7 mouse cellular contexts compared by ENCODE assay signal in the genomic region with DNA sequence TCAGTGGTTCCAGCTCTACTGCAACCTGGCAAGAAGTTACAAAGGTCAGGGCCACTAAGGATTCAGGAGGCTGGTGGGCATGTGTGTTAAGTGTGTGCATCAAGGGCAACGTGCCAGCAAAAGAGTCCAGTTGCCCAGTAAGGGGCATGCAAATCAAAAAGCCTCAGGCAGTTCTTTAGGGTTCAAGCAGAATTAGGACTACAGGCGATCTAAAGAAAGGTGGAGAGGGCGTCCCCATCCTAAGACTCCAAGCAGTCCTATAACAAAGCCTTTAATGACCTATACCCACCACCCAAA. TPM values are rescaled to one million over a fixed set of nuclear protein-coding genes. Genes with fewer than 3 reads are reported as not detected.
DNase-seq lines count a peak whose midpoint lies in the region; ATAC-seq and TF ChIP-seq lines count a peak whose summit lies in the region.

No protein-coding gene starts in this region.

- TF ChIP-seq CTCF in CH12.LX (conservative IDR thresholded peaks at IDR 0.05 in 1 of 2, IDR thresholded peaks at IDR 0.05 in 1 of 2; ENCODE audit: low read depth in 2 of 2, low read length in 2 of 2): no peak
- TF ChIP-seq CTCF in forebrain, postnatal 0 days (IDR thresholded peaks at IDR 0.05; ENCODE audit: low read depth): no peak

- dilution Hi-C loops in CH12.LX (cut with MboI; ENCODE audit: extremely low pct_ligation_motif_present, extremely low pct_unique_long_range_greater_than_20kb, low sequenced_read_pairs): no loop called here

- H3K36me3 ChIP-seq in CH12.LX (replicated peaks in 1 of 2; ENCODE audit: control insufficient read depth in 1 of 2, insufficient read depth in 1 of 2, low read length in 1 of 2) (peaks cover 34 to 72% of the 10 kb centered on the region in 2 experiments), ES-E14 (ENCODE audit: control insufficient read depth, insufficient read depth, low read length, poor library complexity, severe bottlenecking) (peaks cover 38% of the 10 kb centered on the region)
- H3K36me3 ChIP-seq in forebrain, postnatal 0 days (ENCODE audit: insufficient read depth): peaks cover 43% of the 10 kb centered on the region
- H3K36me3 ChIP-seq in limb, embryonic 10.5 days: peaks cover 66% of the 10 kb centered on the region
- peaks cover 42% of the 10 kb centered on the region for H3K36me3 ChIP-seq in stomach, embryonic 15.5 days

- peaks cover 44% of the 10 kb centered on the region for H3K79me2 ChIP-seq in CH12.LX (replicated peaks; ENCODE audit: control insufficient read depth, extremely low read depth, insufficient read depth, poor library complexity, severe bottlenecking)

- DNase-seq in CH12.LX (ENCODE audit: extremely low read depth) (no peak), ES-E14 (ENCODE audit: low read depth, low spot score) (no peak)
- DNase-seq in forebrain, postnatal 0 days: no peak
- no peak for DNase-seq in limb, embryonic 10.5 days (ENCODE audit: low spot score)
- no peak for DNase-seq in layer of hippocampus, postnatal 36 days

- ATAC-seq in forebrain, postnatal 0 days: no peak
- no peak for ATAC-seq in stomach, embryonic 15.5 days (ENCODE audit: insufficient read depth, low FRiP score, low read depth)
- no peak for ATAC-seq in megakaryocyte-erythroid progenitor cell, adult 5-6 weeks (replicated peaks; ENCODE audit: low FRiP score, low TSS enrichment, poor library complexity, severe bottlenecking)

- peak overlapping the region; percentile 81 for H3K4me2 ChIP-seq in CH12.LX (ENCODE audit: insufficient read depth, low read depth, poor library complexity, severe bottlenecking)
- peak overlapping the region; percentile 88 for H3K4me2 ChIP-seq in forebrain, postnatal 0 days (ENCODE audit: low read depth)
- peak overlapping the region; percentile 71 for H3K4me2 ChIP-seq in stomach, embryonic 15.5 days

- no peak for TF ChIP-seq EP300 in CH12.LX (IDR thresholded peaks at IDR 0.05; ENCODE audit: low read length)

- TF ChIP-seq RAD21 in CH12.LX (IDR thresholded peaks at IDR 0.05; ENCODE audit: low read depth, low read length): no peak

- H3K27ac ChIP-seq in CH12.LX (ENCODE audit: insufficient read depth, low read depth) (peak overlapping the region; percentile 58; the same call in 1 of the 2 replicates), ES-E14 (ENCODE audit: insufficient read depth, low read depth, low read length, poor library complexity, severe bottlenecking) (peak overlapping the region; percentile 56)
- peak overlapping the region; percentile 94 for H3K27ac ChIP-seq in forebrain, postnatal 0 days (ENCODE audit: low read depth, low read length)
- peak overlapping the region; percentile 95 for H3K27ac ChIP-seq in limb, embryonic 10.5 days
- H3K27ac ChIP-seq in stomach, embryonic 15.5 days: peak overlapping the region; percentile 90

- 16% methylated on average over 3 of the region's 3 CpGs for WGBS in forebrain, postnatal 0 days
- 30% methylated on average over 3 of the region's 3 CpGs for WGBS in limb, embryonic 10.5 days
- WGBS in stomach, embryonic 15.5 days: 24% methylated on average over 3 of the region's 3 CpGs

- TF ChIP-seq POLR2A in CH12.LX (IDR thresholded peaks at IDR 0.05; ENCODE audit: low read depth, low read length): no peak

- in situ Hi-C loops in CH12.LX (cut with MboI; ENCODE audit: low pct_ligation_motif_present, low pct_unique_long_range_greater_than_20kb, low sequenced_read_pairs) (no loop called here), ES-E14 (cut with MboI; ENCODE audit: low sequenced_read_pairs in 2 of 2, unreplicated experiment in 2 of 2) (no loop called here)

- H3K9me3 ChIP-seq in CH12.LX (replicated peaks; ENCODE audit: low read length) (no peaks in the 10 kb centered on the region), ES-E14 (ENCODE audit: control insufficient read depth, insufficient read depth, low read depth, low read length) (no peaks in the 10 kb centered on the region)
- H3K9me3 ChIP-seq in forebrain, postnatal 0 days (ENCODE audit: low read length): no peaks in the 10 kb centered on the region
- H3K9me3 ChIP-seq in limb, embryonic 10.5 days (replicated peaks): no peaks in the 10 kb centered on the region
- H3K9me3 ChIP-seq in stomach, embryonic 15.5 days: no peaks in the 10 kb centered on the region

- H3K4me1 ChIP-seq in CH12.LX (ENCODE audit: control insufficient read depth in 1 of 2, insufficient read depth in 2 of 2) (peaks cover 25 to 43% of the 10 kb centered on the region in 2 experiments), ES-E14 (ENCODE audit: control insufficient read depth in 2 of 2, insufficient read depth in 2 of 2, low read length in 2 of 2, poor library complexity in 1 of 2) (peaks cover 0 to 10% of the 10 kb centered on the region in 2 experiments; a peak in 2 of 4 replicates)
- peaks cover 18% of the 10 kb centered on the region for H3K4me1 ChIP-seq in forebrain, postnatal 0 days (ENCODE audit: insufficient read depth)
- peaks cover 45% of the 10 kb centered on the region for H3K4me1 ChIP-seq in limb, embryonic 10.5 days
- H3K4me1 ChIP-seq in stomach, embryonic 15.5 days: peaks cover 37% of the 10 kb centered on the region

- H3K4me3 ChIP-seq in CH12.LX (replicated peaks in 1 of 3; ENCODE audit: low read depth in 2 of 3, low read length in 2 of 3, poor library complexity in 1 of 3): peak overlapping the region; percentile 66 to 99 (median 80)
- H3K4me3 ChIP-seq in ES-E14 (ENCODE audit: insufficient read depth in 1 of 2, low read depth in 1 of 2, low read length in 2 of 2, poor library complexity in 1 of 2, severe bottlenecking in 1 of 2): peak overlapping the region; percentile 63 to 81
- peak overlapping the region; percentile 69 for H3K4me3 ChIP-seq in forebrain, postnatal 0 days (ENCODE audit: low read depth, low read length)
- H3K4me3 ChIP-seq in limb, embryonic 10.5 days: peak overlapping the region; percentile 80
- H3K4me3 ChIP-seq in stomach, embryonic 15.5 days (replicated peaks): peak overlapping the region; percentile 71

- peak overlapping the region; percentile 93 for H3K9ac ChIP-seq in CH12.LX (ENCODE audit: insufficient read depth, low read depth)
- peak overlapping the region; percentile 95 for H3K9ac ChIP-seq in ES-E14 (ENCODE audit: insufficient read depth, low read depth, low read length, poor library complexity, severe bottlenecking)
- peak overlapping the region; percentile 92 for H3K9ac ChIP-seq in forebrain, postnatal 0 days
- peak overlapping the region; percentile 88 for H3K9ac ChIP-seq in stomach, embryonic 15.5 days

- H3K27me3 ChIP-seq in CH12.LX (replicated peaks): no peaks in the 10 kb centered on the region
- H3K27me3 ChIP-seq in forebrain, postnatal 0 days (ENCODE audit: insufficient read depth, low read length): no peaks in the 10 kb centered on the region
- no peaks in the 10 kb centered on the region for H3K27me3 ChIP-seq in limb, embryonic 10.5 days (ENCODE audit: low read depth, poor library complexity, severe bottlenecking)
- H3K27me3 ChIP-seq in stomach, embryonic 15.5 days (replicated peaks): no peaks in the 10 kb centered on the region

RNA-seq across cellular contexts. Expression of a gene that starts 0.8 kb away (rescaled TPM):
- total RNA-seq in CH12.LX (2012; rRNA removed) (23.5 and 24.0 TPM in 2 replicates), CH12.LX (2014; rRNA removed) (24.1 and 25.5 TPM in 2 replicates), ES-E14 (2012; rRNA removed) (113 and 157 TPM in 2 replicates)
- 28.0 and 31.7 TPM in 2 replicates for polyA plus RNA-seq in CH12.LX (2012; ENCODE audit: insufficient read length, low read depth)
- 63.2 and 76.4 TPM in 2 replicates for total RNA-seq in forebrain, postnatal 0 days (2014; rRNA removed)
- 102 and 109 TPM in 2 replicates for polyA plus RNA-seq in forebrain, postnatal 0 days (2015; fragmentation: Nextera tagmentation; extraction: Ambion mirVana)
- polyA plus RNA-seq in limb, embryonic 10.5 days (2016; fragmentation: Nextera tagmentation; extraction: Ambion mirVana): 85.0 and 104 TPM in 2 replicates
- 97.2 and 108 TPM in 2 replicates for polyA plus RNA-seq in stomach, embryonic 15.5 days (2015; fragmentation: Nextera tagmentation; extraction: Ambion mirVana)
- total RNA-seq in megakaryocyte-erythroid progenitor cell, adult 5-6 weeks (2014; fragmentation: Nextera tagmentation): 92.8 and 95.5 TPM in 2 replicates
- total RNA-seq in megakaryocyte-erythroid progenitor cell, adult 5-6 weeks (2017): 42.3 and 53.4 TPM in 2 replicates
- 10 to 100 TPM; 85.6 to 88.0 TPM for total RNA-seq in layer of hippocampus, postnatal 36 days (2021)

RNA-seq across cellular contexts. Expression of a gene that starts 1.1 kb away (rescaled TPM):
- 96.9 and 99.0 TPM in 2 replicates for total RNA-seq in CH12.LX (2012; rRNA removed)
- 121 and 135 TPM in 2 replicates for total RNA-seq in CH12.LX (2014; rRNA removed)
- polyA plus RNA-seq in CH12.LX (2012; ENCODE audit: insufficient read length, low read depth): 127 and 132 TPM in 2 replicates
- total RNA-seq in ES-E14 (2012; rRNA removed): 84.5 and 97.4 TPM in 2 replicates
- 133 and 134 TPM in 2 replicates for total RNA-seq in forebrain, postnatal 0 days (2014; rRNA removed)
- 151 and 160 TPM in 2 replicates for polyA plus RNA-seq in forebrain, postnatal 0 days (2015; fragmentation: Nextera tagmentation; extraction: Ambion mirVana)
- polyA plus RNA-seq in limb, embryonic 10.5 days (2016; fragmentation: Nextera tagmentation; extraction: Ambion mirVana): 136 and 160 TPM in 2 replicates
- 150 and 151 TPM in 2 replicates for polyA plus RNA-seq in stomach, embryonic 15.5 days (2015; fragmentation: Nextera tagmentation; extraction: Ambion mirVana)
- total RNA-seq in megakaryocyte-erythroid progenitor cell, adult 5-6 weeks (2014; fragmentation: Nextera tagmentation): 62.3 and 63.1 TPM in 2 replicates
- 33.1 and 36.2 TPM in 2 replicates for total RNA-seq in megakaryocyte-erythroid progenitor cell, adult 5-6 weeks (2017)
- total RNA-seq in layer of hippocampus, postnatal 36 days (2021): 100 to 1,000 TPM; 115 to 119 TPM

RNA-seq across cellular contexts. Expression of a gene that starts 7.3 kb away (rescaled TPM):
- 0.25 TPM in 2 replicates for total RNA-seq in CH12.LX (2012; rRNA removed)
- not detected in 2 replicates for total RNA-seq in CH12.LX (2014; rRNA removed)
- polyA plus RNA-seq in CH12.LX (2012; ENCODE audit: insufficient read length, low read depth): 0.84 and 1.1 TPM in 2 replicates
- total RNA-seq in ES-E14 (2012; rRNA removed): 0.45 and 0.85 TPM in 2 replicates
- 0.10 TPM in 1 of 2 replicates, not detected in the other for total RNA-seq in forebrain, postnatal 0 days (2014; rRNA removed)
- 0.08 and 0.18 TPM in 2 replicates for polyA plus RNA-seq in forebrain, postnatal 0 days (2015; fragmentation: Nextera tagmentation; extraction: Ambion mirVana)
- polyA plus RNA-seq in limb, embryonic 10.5 days (2016; fragmentation: Nextera tagmentation; extraction: Ambion mirVana): 0.18 and 0.75 TPM in 2 replicates
- 0.09 and 0.19 TPM in 2 replicates for polyA plus RNA-seq in stomach, embryonic 15.5 days (2015; fragmentation: Nextera tagmentation; extraction: Ambion mirVana)
- 3.6 and 10.4 TPM in 2 replicates for total RNA-seq in megakaryocyte-erythroid progenitor cell, adult 5-6 weeks (2014; fragmentation: Nextera tagmentation)
- total RNA-seq in megakaryocyte-erythroid progenitor cell, adult 5-6 weeks (2017): 0.50 and 0.85 TPM in 2 replicates
- total RNA-seq in layer of hippocampus, postnatal 36 days (2021): not detected

RNA-seq across cellular contexts. Expression of a gene that starts 8.2 kb away (rescaled TPM):
- total RNA-seq in CH12.LX (2012; rRNA removed) (1,045 and 1,143 TPM in 2 replicates), CH12.LX (2014; rRNA removed) (799 and 844 TPM in 2 replicates), ES-E14 (2012; rRNA removed) (474 and 732 TPM in 2 replicates)
- 2,575 and 2,624 TPM in 2 replicates for polyA plus RNA-seq in CH12.LX (2012; ENCODE audit: insufficient read length, low read depth)
- total RNA-seq in forebrain, postnatal 0 days (2014; rRNA removed): 386 and 408 TPM in 2 replicates
- 687 and 843 TPM in 2 replicates for polyA plus RNA-seq in forebrain, postnatal 0 days (2015; fragmentation: Nextera tagmentation; extraction: Ambion mirVana)
- 2,132 and 2,568 TPM in 2 replicates for polyA plus RNA-seq in limb, embryonic 10.5 days (2016; fragmentation: Nextera tagmentation; extraction: Ambion mirVana)
- polyA plus RNA-seq in stomach, embryonic 15.5 days (2015; fragmentation: Nextera tagmentation; extraction: Ambion mirVana): 1,701 and 2,042 TPM in 2 replicates
- 1,236 and 1,373 TPM in 2 replicates for total RNA-seq in megakaryocyte-erythroid progenitor cell, adult 5-6 weeks (2014; fragmentation: Nextera tagmentation)
- 377 and 675 TPM in 2 replicates for total RNA-seq in megakaryocyte-erythroid progenitor cell, adult 5-6 weeks (2017)
- 100 to 1,000 TPM; 346 to 373 TPM for total RNA-seq in layer of hippocampus, postnatal 36 days (2021)

RNA-seq across cellular contexts. Expression of a gene that starts 10.8 kb away (rescaled TPM):
- total RNA-seq in CH12.LX (2012; rRNA removed) (11.0 and 11.2 TPM in 2 replicates), CH12.LX (2014; rRNA removed) (22.9 and 23.0 TPM in 2 replicates), ES-E14 (2012; rRNA removed) (21.1 and 31.7 TPM in 2 replicates)
- polyA plus RNA-seq in CH12.LX (2012; ENCODE audit: insufficient read length, low read depth): 26.4 and 27.5 TPM in 2 replicates
- 7.4 and 14.6 TPM in 2 replicates for total RNA-seq in forebrain, postnatal 0 days (2014; rRNA removed)
- 4.3 and 5.5 TPM in 2 replicates for polyA plus RNA-seq in forebrain, postnatal 0 days (2015; fragmentation: Nextera tagmentation; extraction: Ambion mirVana)
- 67.8 and 75.6 TPM in 2 replicates for polyA plus RNA-seq in limb, embryonic 10.5 days (2016; fragmentation: Nextera tagmentation; extraction: Ambion mirVana)
- polyA plus RNA-seq in stomach, embryonic 15.5 days (2015; fragmentation: Nextera tagmentation; extraction: Ambion mirVana): 13.9 and 16.6 TPM in 2 replicates
- total RNA-seq in megakaryocyte-erythroid progenitor cell, adult 5-6 weeks (2014; fragmentation: Nextera tagmentation): 16.7 and 33.7 TPM in 2 replicates
- total RNA-seq in megakaryocyte-erythroid progenitor cell, adult 5-6 weeks (2017): 8.4 and 16.5 TPM in 2 replicates
- 1 to 10 TPM; 5.2 to 7.4 TPM for total RNA-seq in layer of hippocampus, postnatal 36 days (2021)
